Mouse (Mus musculus) thymus, postnatal 4 days (tissue): Measurements from ENCODE around the gene Hps5.
A peak's percentile ranks its signal among the peaks of the same experiment; 100 is the strongest.
"Not testable (repeated sequence)": the region's sequence is repeated elsewhere in the genome, so short reads cannot be mapped to it uniquely, and the experiment has no call there.

Experiments
- DNase-seq: peaks from one replicate; pipeline ENCODE4 v3.0.0; 2021

Hps5 gene

DNA sequence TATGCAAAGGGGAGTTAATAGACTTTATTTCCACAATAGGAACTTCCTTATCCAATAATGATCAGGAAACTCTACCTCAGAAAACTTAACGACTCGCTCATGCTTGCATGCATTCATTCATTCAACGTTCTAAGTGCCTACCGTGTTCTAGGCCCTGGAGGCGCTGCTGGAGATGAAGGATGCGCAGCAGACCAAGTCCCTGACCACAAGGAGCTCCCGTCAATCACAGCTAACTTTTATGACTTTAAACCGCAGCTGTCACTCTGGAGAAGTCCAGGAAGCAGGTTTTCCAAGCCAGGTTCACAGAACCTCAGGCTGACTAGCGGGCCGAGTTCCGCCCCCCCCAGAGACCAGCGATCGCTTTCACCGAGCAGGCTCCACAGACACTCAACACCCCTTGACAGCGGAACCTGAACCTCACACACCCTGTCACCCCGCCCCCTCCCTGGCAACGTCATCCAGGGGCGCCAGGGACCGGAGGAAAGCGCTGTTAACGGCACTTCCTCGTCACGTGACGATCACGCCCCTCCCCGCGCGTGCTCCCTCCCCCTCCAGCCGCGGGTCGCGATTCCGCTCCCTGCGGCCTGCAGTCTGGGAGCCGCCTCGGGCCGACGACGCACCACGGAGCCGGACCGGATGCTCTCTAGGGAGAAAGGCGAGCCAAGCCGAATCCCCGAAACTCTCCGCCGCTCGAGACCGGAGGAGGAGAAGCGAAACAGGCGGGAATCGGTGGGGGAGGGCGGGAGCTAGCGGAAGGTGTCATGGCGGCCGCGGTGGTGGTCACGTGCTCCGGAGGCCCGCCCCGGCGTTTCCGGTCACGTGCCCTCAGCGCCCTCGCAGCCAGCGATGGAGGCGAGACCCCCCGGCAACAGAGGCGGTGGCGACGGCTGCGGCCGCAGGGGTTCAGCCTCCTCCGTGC, at the start of gene Hps5, which contains the start of gene Gtf2h1:
Gene Hps5 (minus strand): TSS at position 778 of the 919 bp plus-strand sequence.
Gene Gtf2h1 (plus strand): TSS at position 817 of the 919 bp plus-strand sequence.
- peak; percentile 99 for DNase-seq

DNA sequence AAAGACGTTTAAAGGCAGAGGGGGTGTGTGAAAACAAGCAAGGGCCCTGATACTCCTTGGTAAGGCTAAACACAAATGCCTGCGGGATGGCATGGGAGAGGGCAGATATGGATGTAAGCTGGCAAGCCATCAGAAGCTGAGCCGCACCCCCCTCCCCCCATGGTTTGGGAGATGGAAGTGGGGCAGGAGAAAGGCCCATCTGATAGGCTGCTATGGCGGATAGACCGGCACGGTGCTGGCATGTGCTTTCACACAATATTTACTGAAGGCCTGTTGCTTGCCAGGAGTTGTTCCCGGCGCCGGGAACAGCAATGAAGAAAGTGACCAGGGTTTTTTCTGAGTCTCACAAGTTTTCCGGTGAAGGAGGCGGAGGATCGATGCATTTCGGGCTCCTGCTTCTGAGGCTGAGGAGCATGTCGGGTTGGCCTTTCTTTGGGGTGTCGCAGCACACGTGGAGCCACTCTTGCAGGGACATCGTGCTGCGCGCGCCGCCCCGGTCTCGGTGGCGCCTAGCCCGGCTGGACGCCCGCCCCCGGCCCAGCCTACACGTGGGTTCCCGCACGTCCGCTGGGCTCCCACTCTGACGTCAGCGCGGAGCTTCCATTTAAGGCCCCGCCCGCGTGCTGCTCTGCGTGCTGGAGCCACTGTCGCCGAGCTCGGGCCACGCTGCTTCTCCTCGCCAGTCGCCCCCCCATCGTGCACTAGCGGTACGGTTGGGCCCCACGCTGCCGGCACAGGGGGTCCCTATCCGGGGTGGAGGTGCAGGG, 49.5 kb upstream of the Hps5 start:
- DNase-seq = peak; percentile 94

DNA sequence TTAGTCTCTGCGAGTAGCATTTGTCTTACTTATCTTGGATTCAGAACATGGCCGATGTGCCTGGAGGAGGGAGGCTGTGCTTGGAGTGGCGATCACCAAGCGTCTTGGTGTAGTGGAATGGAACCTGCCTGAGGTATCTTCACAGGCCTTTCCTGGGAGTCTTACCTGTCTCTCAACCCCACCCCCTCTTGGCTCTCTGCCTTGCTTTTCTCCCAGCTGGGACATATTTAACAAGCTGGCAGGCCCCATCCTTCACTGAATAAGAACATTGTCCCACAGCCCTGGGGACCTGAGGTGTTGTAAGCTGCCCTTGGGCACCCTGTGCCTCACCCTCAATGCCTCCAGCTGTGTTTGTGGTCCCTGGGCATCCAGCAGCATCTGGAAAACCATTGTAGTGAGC, 47.7 kb upstream of the Hps5 start:
- no peak for DNase-seq

DNA sequence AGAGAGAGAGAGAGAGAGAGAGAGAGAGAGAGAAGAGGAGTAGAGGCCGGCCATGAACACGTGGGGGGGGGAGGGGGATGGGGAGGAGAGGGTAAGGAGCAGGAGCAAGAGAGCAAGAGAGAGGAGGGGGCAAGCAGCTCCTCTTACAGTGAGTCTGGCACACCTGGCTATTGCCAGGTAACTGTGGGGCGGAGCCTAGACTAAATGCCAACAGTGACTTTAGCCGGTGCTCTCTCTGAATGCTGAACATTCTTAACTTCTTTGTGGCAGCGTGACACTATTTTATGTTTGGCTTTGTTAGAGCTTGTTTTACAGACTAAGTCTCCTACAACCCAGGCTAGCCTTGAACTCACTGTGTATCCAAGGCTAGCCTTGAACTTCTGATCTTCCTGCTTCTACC, 46.4 kb upstream of the Hps5 start:
- DNase-seq = no peak

- DNase-seq = no peak
These were observed 45.1 kb upstream of the Hps5 start, which contains the start of gene Ldha for GRCm38 (mm10) chr7:46840787-46841525. Gene Ldha, plus strand, starts transcription at chr7:46841475.

GRCm38 (mm10) chr7:46840326-46840725, 44.5 kb upstream of the Hps5 start:
- no peak for DNase-seq

GRCm38 (mm10) chr7:46839861-46840260, 44.0 kb upstream of the Hps5 start:
- DNase-seq = no peak

GRCm38 (mm10) chr7:46839446-46839845, 43.6 kb upstream of the Hps5 start:
- no peak for DNase-seq

GRCm38 (mm10) chr7:46838891-46839302, 43.0 kb upstream of the Hps5 start:
- DNase-seq = peak; percentile 67

DNA sequence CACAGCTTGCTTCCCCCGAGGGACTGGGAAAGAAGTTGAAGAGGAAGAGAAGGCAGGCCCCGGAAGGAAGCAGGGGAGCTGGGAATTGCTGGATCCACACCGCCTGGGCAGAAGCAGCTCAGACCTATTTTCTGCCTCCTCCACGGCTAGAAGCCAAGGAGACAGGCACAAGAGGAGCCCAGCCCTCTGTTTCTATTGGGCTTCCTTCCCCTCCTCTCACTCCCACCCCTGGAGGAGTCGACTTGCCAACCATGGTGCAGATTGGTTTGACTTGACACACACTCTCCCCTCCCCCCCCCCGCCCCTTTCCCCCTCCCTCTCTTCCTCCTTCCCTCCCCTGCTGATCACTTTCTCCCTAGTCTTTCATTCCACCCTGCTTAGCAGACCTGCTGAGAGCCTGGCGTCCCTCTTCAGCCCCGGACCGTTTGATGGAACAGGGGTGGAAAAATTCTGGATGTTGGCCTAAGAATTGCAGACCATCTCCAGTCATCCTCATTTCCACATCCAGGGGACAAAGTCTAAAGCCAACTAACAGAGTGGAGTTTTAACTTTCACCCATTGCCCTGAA, 42.3 kb upstream of the Hps5 start:
- DNase-seq = peak; percentile 37

- no peak for DNase-seq
These were observed 41.2 kb upstream of the Hps5 start for GRCm38 (mm10) chr7:46837073-46837472.

DNA sequence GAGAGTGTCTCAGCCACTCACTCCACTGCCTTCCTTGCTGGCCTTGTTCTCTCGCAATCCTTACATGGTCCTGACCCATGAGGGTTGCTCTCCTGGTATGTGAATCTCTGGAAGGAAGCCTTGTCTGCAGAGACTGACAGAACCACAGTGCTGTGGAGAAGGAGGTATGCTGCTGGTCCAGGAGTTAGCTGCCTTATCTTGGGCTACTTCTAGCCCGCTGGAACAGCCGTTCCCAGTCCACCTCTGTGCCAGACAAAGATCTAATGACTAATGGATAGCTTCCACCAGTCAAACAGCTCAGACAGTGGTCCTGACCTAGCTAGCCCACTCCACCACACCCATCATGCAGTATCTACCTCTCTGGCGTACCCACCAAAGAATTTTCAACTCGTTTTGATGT, 40.5 kb upstream of the Hps5 start:
- DNase-seq = no peak

DNA sequence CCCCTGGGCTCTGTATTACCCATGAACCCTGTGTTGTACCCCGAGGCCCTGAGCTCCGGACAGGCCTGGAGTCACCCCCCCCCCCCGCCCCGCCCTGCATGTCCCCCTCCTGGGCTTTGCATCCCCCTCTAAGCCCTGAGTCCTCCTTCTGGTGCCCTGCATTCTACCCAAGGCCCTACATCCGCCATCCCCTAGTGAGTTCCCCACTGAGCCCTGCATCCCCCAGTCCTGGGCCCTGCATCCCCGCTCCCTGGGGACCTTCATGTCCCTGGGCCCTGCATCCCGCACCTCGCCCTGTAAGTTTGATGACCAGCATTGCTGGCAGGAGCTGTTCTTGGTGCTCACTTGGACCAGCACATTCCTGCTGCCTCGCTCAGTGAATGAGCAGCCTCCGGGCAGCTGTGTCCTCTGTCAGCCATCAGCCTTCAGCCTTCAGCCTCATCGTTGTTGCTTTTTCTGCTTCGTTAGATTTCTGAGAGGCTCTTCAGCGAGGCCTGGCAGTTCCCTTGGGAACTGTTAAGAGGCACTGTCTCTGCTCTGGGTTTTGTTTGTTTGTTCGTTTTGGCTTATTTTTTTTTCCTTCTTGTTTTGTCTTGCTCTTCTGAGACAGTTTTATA, 39.2 kb upstream of the Hps5 start:
- DNase-seq = no peak

DNA sequence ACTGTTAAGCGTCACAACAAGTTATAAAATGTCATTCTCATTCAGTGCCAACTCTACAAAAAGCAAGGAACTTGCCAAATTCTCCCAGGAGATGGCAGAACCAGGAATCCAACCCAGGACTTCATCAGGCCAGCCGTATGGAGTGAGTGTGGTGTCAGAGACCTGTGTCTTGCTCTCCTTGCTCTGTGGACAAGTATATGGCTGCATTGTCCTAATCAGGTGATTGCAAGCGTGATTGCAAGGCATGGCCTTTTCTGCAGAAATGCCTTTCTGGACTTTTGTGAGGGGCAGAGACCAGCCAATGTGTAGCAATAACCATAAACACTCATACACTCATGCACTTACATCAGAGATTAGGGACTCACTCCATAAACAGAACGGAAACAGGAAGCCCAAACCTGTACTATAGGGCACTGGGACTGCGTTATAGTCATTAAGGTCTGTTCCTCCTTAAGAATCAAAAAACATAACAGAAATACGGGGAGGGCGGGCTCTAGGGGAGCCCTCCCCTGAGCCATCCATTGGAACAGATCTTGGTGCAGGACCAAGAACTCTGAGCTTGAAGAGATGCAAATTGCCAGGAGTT, 37.9 kb upstream of the Hps5 start:
- no peak for DNase-seq

DNA sequence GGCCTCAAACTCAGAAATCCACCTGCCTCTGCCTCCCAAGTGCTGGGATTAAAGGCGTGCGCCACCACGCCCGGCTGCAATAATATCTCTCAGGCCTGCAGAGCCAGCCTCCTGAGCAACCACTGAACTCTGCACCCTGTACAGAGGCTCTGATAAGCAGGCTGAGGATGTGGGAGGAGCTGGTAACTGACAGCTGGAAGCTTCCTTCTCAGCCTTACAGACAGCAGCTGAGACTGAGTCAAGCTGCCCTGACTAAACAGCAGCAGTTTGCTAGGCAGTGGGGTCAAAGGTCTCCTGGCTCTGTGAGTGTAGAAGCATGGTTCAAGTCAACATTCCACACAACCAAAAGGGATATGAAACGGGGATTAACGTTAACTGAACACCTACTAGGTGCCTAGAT, 37.4 kb upstream of the Hps5 start:
- peak; percentile 68 for DNase-seq

GRCm38 (mm10) chr7:46832112-46832810, 36.4 kb upstream of the Hps5 start:
- DNase-seq = not testable (repeated sequence)

DNA sequence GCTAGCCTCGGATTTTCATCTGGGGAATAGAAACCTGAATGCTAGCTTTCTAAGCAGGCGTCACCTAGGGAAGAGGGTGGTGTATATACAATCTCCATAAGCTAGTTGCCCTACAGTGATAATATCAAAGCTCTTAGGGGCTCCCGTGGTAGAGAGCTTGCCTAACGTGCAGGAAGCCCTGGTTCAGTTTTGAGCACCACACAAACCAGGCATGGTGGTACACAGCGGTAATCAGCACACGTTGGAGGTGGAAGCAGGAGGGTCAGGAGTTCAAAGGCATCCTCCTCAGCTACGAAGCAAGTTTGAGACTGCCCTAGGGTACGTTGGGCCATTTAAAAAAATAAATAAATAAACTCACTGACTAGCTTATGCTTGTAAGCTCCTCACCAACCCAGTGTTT, 35.8 kb upstream of the Hps5 start:
- DNase-seq = no peak

DNA sequence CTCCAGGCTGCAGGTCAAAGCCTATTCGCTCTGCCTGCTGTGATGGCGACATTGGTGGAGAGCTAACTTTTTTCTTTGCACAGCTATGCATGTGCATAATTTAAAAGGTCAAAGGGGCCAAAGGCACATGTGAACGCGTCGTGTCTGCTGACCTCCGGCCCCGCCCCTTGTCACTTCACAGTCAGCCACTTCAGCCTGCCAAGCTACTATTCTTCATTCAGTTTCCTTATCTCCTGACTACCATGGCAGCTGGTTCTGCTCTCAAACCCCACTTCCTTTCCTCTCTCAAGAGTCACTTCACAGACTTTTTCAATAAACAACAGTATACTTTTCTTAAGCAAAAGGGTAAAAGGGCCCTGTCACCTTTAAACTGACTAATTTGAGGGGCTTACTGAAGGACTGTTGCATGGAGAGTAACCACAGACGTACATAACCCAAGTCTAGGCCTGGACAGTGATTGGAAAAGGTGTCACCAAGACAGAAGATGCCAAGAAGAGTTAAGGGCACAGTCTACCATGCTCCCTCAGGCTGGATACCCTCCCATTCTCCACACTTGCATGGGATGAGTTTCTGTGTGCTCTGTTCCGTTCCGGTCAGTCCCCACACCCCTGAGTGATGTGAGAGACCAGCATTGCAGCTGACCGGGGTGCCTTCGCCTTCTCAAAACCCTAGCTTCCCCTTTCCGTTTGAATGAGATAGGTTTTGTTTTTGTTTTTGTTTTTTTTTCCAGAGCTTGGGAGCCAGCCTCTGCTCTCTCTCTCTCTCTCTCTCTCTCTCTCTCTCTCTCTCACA, 35.1 kb upstream of the Hps5 start:
- DNase-seq = peak; percentile 61

- no peak for DNase-seq
These were observed 34.0 kb upstream of the Hps5 start for GRCm38 (mm10) chr7:46829911-46830310.

- no peak for DNase-seq
These were observed 31.9 kb upstream of the Hps5 start for GRCm38 (mm10) chr7:46827803-46828184.
